Mouse (Mus musculus) megakaryocyte, embryonic 14.5 days (primary cell): Measurements from ENCODE around the gene Phc3.

Source experiments
- FLI1 ChIP-seq: IDR thresholded peaks from 2 replicates; pipeline ENCODE4 v1.6.1; 2012; ENCODE audit warnings: low read length, inconsistent platforms, mixed read lengths
- GATA1 ChIP-seq: IDR thresholded peaks from 3 replicates; pipeline ENCODE4 v1.6.1; 2012; ENCODE audit warnings: mixed read lengths, low read length, inconsistent platforms, borderline replicate concordance

GRCm38 (mm10) chr3:30869995-30870394, 99.2 kb downstream of the Phc3 start:
- TF ChIP-seq GATA1 (no peak), FLI1 (no peak)
